Mouse (Mus musculus) adipocyte (in vitro differentiated cells): Measurements from ENCODE around the gene Rps17.

ENCODE experiments used
- DNase-seq: peaks from one replicate; pipeline ENCODE4 v3.0.0-alpha.2; 2016; ENCODE audit warnings: low spot score

Gene Rps17

GRCm38 (mm10) chr7:81344544-81345446 lies at the start of gene Rps17:
Gene Rps17, minus strand, starts transcription at chr7:81345254.
- peak; percentile 91 for DNase-seq

- peak; percentile 2 for DNase-seq
Measured at GRCm38 (mm10) chr7:81379363-81379762, 34.3 kb upstream of the Rps17 start.

- DNase-seq = no peak
Measured at GRCm38 (mm10) chr7:81372337-81372920, 27.4 kb upstream of the Rps17 start.

GRCm38 (mm10) chr7:81371811-81372210 lies 26.8 kb upstream of the Rps17 start:
- no peak for DNase-seq

- no peak for DNase-seq
Measured at GRCm38 (mm10) chr7:81369724-81370123, 24.7 kb upstream of the Rps17 start.

DNA sequence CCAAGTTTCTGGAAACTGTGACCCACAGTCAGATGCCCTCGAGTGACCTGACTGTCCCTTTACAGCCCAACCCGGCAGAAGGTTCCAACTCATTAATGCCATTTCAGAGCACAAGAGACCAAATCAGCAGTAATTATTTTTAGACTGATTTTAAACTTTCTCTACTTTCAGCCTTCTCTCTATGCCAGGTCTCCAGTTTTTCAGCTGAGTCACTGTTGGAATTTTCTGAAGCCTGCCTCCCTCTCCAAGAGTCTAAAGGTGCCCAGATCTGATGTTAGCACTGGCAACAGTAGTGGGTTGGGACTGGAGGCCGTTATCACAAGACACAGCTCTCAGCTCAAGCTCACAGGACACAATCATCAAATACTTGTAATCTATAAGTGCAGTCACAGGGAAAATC lies 22.9 kb upstream of the Rps17 start:
- no peak for DNase-seq

GRCm38 (mm10) chr7:81356975-81357374 lies 11.9 kb upstream of the Rps17 start:
- DNase-seq = no peak

- DNase-seq = no peak
Measured at GRCm38 (mm10) chr7:81356360-81356759, 11.3 kb upstream of the Rps17 start.

DNA sequence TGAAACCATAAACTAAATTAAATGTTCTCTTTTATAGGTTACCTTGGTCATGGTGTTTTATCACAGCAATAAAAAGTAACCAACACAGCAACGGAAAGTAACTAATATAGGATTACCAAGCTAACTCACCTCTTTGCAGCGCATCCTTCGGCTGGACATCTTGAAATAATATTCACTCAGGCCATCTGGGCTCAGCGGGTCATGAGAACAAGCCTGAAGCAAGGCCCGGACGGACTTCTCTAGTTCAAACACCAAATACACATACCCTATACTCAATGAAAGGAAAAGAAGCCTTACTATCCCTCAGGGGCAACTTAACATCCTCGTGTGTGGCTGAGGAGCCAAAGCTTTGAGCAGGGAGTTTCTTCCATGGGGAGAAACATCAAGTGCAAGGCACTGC lies 10.7 kb upstream of the Rps17 start:
- DNase-seq = no peak

DNA sequence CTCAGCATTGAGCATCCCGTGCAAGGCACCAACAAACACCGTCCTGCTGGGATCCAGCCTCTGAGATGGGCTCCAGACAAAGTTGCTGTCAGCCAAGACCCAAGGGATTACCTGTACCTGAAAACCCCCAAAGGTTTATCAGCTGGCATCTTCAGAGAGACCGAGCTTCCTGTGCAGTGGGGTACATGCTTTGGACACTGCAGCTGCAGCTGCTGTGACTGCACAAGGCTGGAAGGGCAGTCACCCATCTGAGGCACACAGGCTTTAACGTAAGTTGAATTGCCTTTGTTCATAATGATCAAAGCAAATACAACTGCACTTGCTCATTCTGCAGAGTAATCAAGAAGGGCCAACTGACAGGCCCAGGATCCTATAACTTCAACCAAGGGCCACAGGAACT lies 6.8 kb upstream of the Rps17 start:
- no peak for DNase-seq

DNA sequence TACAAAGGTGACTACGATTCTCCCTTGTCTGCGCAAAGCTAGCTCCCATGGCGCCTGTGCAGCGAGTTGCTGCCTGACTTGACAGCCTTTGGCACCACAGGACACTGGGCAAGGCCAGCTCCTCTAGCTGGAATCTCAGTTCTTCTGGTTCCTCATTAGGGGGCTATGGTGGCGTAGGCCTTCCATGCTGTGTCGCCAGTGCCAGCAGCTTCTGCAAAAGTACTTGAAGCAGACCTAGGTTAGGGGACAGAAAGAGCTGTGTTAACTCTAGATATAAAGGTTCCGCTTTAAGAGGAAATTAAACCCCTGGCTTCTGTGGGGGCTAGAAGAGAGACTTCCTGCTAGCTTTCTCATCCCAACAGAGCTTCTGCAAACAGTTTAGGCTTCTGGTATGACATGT lies 3.2 kb upstream of the Rps17 start:
- DNase-seq = no peak

- DNase-seq = no peak
Measured at GRCm38 (mm10) chr7:81345447-81346170, 555 bp upstream of the Rps17 start.

GRCm38 (mm10) chr7:81343831-81344230 lies 1.2 kb downstream of the Rps17 start:
- no peak for DNase-seq

DNA sequence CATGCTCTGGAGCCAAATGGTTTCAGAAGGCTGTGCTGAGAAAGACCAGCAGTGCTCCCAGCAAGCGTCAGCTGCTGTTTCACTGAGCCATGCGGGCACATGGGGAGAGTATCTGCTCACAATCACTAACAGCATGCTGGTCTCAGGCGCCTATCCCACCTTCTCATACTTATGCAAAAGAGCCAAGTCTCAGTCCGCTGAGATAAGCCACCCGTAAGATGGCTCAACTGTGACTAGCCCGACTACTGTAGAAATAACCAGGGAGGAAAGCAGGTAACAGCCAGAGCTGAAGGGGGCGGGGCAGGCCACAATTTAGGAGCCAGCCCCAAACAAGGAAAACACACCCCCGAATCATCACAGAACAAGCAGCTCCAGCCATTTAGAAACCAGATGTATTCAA lies 1.7 kb downstream of the Rps17 start:
- peak; percentile 23 for DNase-seq

DNA sequence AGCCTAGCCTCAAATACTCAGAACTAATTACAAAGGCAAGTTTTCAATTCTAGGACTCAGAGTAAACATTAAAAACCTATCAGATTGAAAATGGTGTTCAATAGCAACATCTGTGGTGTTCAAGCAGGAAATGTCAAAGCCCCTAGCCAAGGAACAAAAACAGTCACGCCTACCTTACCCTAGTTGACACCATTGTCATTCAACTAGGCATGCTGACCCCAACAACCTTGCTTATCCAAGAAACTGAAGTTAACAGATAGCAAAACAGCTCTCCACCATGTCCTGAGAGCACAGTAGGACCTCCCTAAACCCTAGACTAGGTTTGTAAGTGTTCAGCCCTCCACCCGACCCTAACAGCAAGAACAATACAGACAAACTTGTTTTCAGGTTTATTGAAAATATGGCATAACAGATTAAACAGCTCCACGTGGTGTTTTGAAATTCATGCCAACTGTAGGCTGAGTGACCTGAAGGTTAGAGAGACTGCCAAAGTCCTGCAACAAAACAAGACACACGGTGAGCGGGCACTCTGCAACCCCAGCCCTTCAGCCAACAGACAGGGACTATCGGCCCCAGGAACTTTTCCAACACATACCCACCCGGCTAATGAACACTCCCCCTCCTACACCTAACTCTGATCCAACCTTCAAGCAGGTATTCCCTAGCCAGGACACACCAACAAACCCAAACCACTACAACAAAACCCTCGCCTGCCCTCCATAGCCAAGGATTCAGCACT lies 2.5 kb downstream of the Rps17 start:
- no peak for DNase-seq

DNA sequence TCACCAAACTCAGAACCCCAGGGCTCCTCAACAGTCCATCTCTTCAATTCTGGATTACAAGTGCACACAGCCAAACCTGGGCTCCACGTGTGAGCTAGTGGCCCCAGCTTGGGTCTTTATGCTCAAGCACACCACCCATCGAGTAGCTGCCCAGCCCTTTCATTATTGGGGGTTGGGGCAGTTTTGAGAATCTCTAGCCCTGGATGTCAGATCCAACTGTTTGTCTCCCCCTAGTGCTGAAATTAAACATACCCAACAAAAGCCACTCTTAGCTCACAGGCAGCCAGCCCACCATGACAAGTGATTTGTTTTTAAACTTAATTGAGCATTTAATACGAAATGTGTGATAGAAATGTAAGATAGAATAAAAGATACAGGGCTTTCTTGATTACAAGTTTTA lies 3.5 kb downstream of the Rps17 start:
- DNase-seq = peak; percentile 59

- DNase-seq = peak; percentile 41
Measured at GRCm38 (mm10) chr7:81339783-81340182, 5.3 kb downstream of the Rps17 start.

DNA sequence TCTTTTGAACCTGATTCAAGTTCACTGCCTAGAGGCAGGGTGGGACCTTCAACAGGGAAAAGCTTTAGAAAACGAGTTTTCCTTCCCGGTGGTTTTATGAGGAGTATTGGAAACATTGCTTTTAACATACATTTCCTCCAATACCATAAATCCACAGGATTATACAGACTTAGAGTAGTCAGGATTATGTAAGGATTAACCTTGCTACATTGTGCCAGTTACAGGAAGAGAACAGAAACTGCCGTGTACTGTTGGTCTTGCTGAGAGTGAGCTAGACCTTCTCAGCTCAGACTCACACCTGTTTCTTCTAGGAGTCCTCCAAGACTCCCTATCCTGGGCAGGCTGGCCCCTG lies 6.6 kb downstream of the Rps17 start:
- DNase-seq = no peak

GRCm38 (mm10) chr7:81337785-81338521 lies 7.1 kb downstream of the Rps17 start:
- DNase-seq = no peak

DNA sequence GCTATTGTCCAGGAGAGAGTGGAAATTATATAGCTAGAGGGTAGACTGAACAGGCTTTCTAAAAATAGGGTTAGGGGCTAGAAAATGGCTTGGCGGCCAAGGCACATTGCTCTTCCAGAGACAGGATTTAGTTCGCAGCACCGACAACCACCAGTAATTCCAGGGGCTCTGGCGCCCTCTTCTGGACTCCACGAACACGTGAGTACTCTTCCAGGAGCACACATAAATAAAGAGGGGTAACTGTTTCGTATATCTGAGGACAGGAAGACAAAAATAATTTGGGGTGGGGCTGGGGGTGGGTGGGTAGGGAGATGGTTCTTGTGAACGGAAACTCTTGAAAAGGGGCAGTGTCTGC lies 8.6 kb downstream of the Rps17 start:
- DNase-seq = peak; percentile 60

DNA sequence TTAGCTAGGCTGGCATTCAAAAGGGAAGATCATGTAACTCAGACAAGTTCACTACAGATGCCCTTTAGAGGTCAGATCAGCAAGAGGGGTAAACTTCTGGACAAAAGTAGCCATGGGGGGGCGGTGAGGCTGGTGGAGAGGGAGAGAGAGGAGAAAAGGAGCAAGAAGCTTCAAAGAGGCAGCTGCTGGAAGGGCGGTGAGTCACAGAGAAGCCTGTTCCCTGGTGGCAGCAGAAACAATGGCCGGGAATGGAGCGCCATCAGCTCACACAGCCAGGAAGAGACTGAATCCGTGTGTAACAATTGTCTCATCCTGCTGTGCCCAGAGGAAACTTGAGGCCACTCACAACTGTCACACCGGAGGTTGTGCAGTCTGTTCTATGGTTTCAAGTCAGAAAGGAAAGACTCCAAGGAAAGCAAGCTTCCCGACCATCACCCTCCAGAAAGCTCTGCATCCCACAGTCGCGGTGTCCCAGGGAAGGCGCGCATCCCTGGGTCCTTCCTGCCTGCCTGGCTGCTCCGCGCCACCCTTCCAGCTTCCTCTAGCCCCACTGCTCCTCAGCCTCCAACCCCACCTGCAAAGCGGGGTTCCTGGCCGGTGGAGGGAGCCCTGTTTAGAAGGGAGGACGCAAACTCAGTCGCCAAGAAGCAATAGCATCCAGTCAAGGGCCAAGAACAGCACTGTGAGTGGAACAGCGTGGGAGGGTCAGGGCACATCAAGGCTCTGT lies 9.2 kb downstream of the Rps17 start:
- no peak for DNase-seq
